In the genomic region with DNA sequence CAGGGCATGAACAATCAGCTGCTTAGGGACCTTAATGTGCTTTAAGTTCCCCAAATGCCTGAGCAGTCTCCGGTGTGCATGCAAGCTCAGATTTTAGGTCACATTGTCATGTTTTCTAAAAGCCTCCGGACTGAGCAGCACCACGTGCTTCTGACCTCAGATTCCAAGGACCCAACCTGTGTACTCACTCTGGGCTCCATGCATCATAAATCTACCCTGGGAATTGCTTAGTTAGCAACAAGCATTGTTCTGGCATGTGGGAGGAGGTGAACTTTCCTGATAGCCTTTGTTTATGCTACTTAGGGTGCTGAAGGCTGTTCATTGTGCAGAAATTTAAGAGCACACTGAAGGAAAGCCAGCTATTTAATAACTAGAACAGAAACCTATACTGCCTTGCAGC, we compare ENCODE assay signal across 23 mouse cellular contexts.
DNase-seq lines count a peak whose midpoint lies in the region; ATAC-seq and TF ChIP-seq lines count a peak whose summit lies in the region.
"Had no signal": no experiment of that assay in that cellular context is flagged by ENCODE, and none has a peak within 500 bp of the region (broad histone marks: within the 10 kb centered on the region; RNA-seq: fewer than 3 reads in every experiment).

No protein-coding gene starts in this region.

- in situ Hi-C loops in ES-E14 (cut with MboI; ENCODE audit: low sequenced_read_pairs in 2 of 2, unreplicated experiment in 2 of 2) = no loop called here

- H3K36me3 ChIP-seq in embryonic facial prominence, embryonic 14.5 days (ENCODE audit: control insufficient read depth, insufficient read depth, low read length) = no peaks in the 10 kb centered on the region
- no peaks in the 10 kb centered on the region for H3K36me3 ChIP-seq in embryonic facial prominence, embryonic 10.5 days (replicated peaks)
- H3K36me3 ChIP-seq in kidney, embryonic 15.5 days = no peaks in the 10 kb centered on the region
- H3K36me3 ChIP-seq in ES-E14 (ENCODE audit: control insufficient read depth, insufficient read depth, low read length, poor library complexity, severe bottlenecking) = no peaks in the 10 kb centered on the region
- H3K36me3 ChIP-seq: embryonic facial prominence, embryonic 13.5 days; hindbrain, embryonic 15.5 days; intestine, embryonic 15.5 days; neural tube, embryonic 12.5 days had no signal

- WGBS in embryonic facial prominence, embryonic 14.5 days = 11% methylated on average over 3 of the region's 3 CpGs
- 34% methylated on average over 3 of the region's 3 CpGs for WGBS in embryonic facial prominence, embryonic 10.5 days
- WGBS in kidney, embryonic 15.5 days = 4% methylated on average over 3 of the region's 3 CpGs
- 35% methylated on average over 3 of the region's 3 CpGs for WGBS in lung, adult 2 months

- H3K4me3 ChIP-seq in embryonic facial prominence, embryonic 14.5 days (ENCODE audit: low read depth, low read length) = no peak overlapping the region
- no peak overlapping the region for H3K4me3 ChIP-seq in embryonic facial prominence, embryonic 10.5 days
- H3K4me3 ChIP-seq in kidney, embryonic 15.5 days (replicated peaks) = no peak overlapping the region
- H3K4me3 ChIP-seq in ES-E14 (ENCODE audit: insufficient read depth in 1 of 2, low read depth in 1 of 2, low read length in 2 of 2, poor library complexity in 1 of 2, severe bottlenecking in 1 of 2) = no peak overlapping the region
- no peak overlapping the region for H3K4me3 ChIP-seq in lung, adult 2 months (replicated peaks; ENCODE audit: extremely low read depth, low read depth, low read length)
- H3K4me3 ChIP-seq: embryonic facial prominence, embryonic 13.5 days; forebrain, embryonic 15.5 days; heart, adult 2 months; heart, embryonic 13.5 days; hindbrain, embryonic 15.5 days; intestine, embryonic 15.5 days; neural tube, embryonic 12.5 days had no signal

- no peak overlapping the region for H3K9ac ChIP-seq in embryonic facial prominence, embryonic 14.5 days (ENCODE audit: low read depth, low read length)
- no peak overlapping the region for H3K9ac ChIP-seq in kidney, embryonic 15.5 days
- H3K9ac ChIP-seq in ES-E14 (ENCODE audit: insufficient read depth, low read depth, low read length, poor library complexity, severe bottlenecking) = no peak overlapping the region
- H3K9ac ChIP-seq: embryonic facial prominence, embryonic 13.5 days; forebrain, embryonic 15.5 days; heart, embryonic 13.5 days; hindbrain, embryonic 15.5 days; intestine, embryonic 15.5 days; neural tube, embryonic 12.5 days had no signal

- no peak for TF ChIP-seq CTCF in lung, adult 2 months (IDR thresholded peaks at IDR 0.05; ENCODE audit: insufficient read depth, low read length)

- peak; percentile 47; the same call in 1 of the 2 replicates for ATAC-seq in embryonic facial prominence, embryonic 14.5 days (ENCODE audit: low read depth)
- ATAC-seq in kidney, embryonic 15.5 days (replicated peaks; ENCODE audit: low FRiP score) = peak; percentile 91
- ATAC-seq in frontal cortex, adult (ENCODE audit: low TSS enrichment) = no peak
- ATAC-seq: forebrain, embryonic 15.5 days; intestine, embryonic 15.5 days; lung, postnatal 0 days had no signal

- no peaks in the 10 kb centered on the region for H3K4me1 ChIP-seq in embryonic facial prominence, embryonic 14.5 days (ENCODE audit: control insufficient read depth, insufficient read depth, low read length)
- H3K4me1 ChIP-seq in embryonic facial prominence, embryonic 10.5 days = peaks cover 7% of the 10 kb centered on the region
- peaks cover 8% of the 10 kb centered on the region for H3K4me1 ChIP-seq in kidney, embryonic 15.5 days
- no peaks in the 10 kb centered on the region for H3K4me1 ChIP-seq in ES-E14 (ENCODE audit: control insufficient read depth in 2 of 2, insufficient read depth in 2 of 2, low read length in 2 of 2, poor library complexity in 1 of 2)
- no peaks in the 10 kb centered on the region for H3K4me1 ChIP-seq in lung, adult 2 months (ENCODE audit: control insufficient read depth, insufficient read depth, low read length)
- H3K4me1 ChIP-seq: embryonic facial prominence, embryonic 13.5 days; forebrain, embryonic 15.5 days; heart, embryonic 13.5 days; hindbrain, embryonic 15.5 days; intestine, embryonic 15.5 days had no signal

- no peak overlapping the region for H3K27ac ChIP-seq in embryonic facial prominence, embryonic 14.5 days (replicated peaks; ENCODE audit: low read depth, low read length)
- no peak overlapping the region for H3K27ac ChIP-seq in embryonic facial prominence, embryonic 10.5 days (replicated peaks)
- H3K27ac ChIP-seq in kidney, embryonic 15.5 days = peak overlapping the region; percentile 41; the same call in 1 of the 2 replicates
- no peak overlapping the region for H3K27ac ChIP-seq in ES-E14 (ENCODE audit: insufficient read depth, low read depth, low read length, poor library complexity, severe bottlenecking)
- H3K27ac ChIP-seq: embryonic facial prominence, embryonic 13.5 days; forebrain, embryonic 15.5 days; heart, adult 2 months; heart, embryonic 13.5 days; hindbrain, embryonic 15.5 days; intestine, embryonic 15.5 days; neural tube, embryonic 12.5 days had no signal

- no peak overlapping the region for H3K4me2 ChIP-seq in embryonic facial prominence, embryonic 14.5 days (ENCODE audit: low read depth, low read length)
- no peak overlapping the region for H3K4me2 ChIP-seq in kidney, embryonic 15.5 days
- H3K4me2 ChIP-seq: embryonic facial prominence, embryonic 13.5 days; forebrain, embryonic 15.5 days; heart, embryonic 13.5 days; hindbrain, embryonic 15.5 days; intestine, embryonic 15.5 days; neural tube, embryonic 12.5 days had no signal

- no peaks in the 10 kb centered on the region for H3K9me3 ChIP-seq in embryonic facial prominence, embryonic 14.5 days (ENCODE audit: control insufficient read depth, low read length)
- no peaks in the 10 kb centered on the region for H3K9me3 ChIP-seq in embryonic facial prominence, embryonic 10.5 days
- no peaks in the 10 kb centered on the region for H3K9me3 ChIP-seq in kidney, embryonic 15.5 days (replicated peaks)
- no peaks in the 10 kb centered on the region for H3K9me3 ChIP-seq in ES-E14 (ENCODE audit: control insufficient read depth, insufficient read depth, low read depth, low read length)
- H3K9me3 ChIP-seq: embryonic facial prominence, embryonic 13.5 days; forebrain, embryonic 15.5 days; heart, embryonic 13.5 days; hindbrain, embryonic 15.5 days; intestine, embryonic 15.5 days; neural tube, embryonic 12.5 days had no signal

- peak; percentile 23 for DNase-seq in embryonic facial prominence, embryonic 14.5 days (ENCODE audit: low spot score)
- DNase-seq in embryonic facial prominence, embryonic 10.5 days (ENCODE audit: low spot score) = no peak
- no peak for DNase-seq in kidney, adult 9 months
- DNase-seq in ES-E14 (ENCODE audit: low read depth, low spot score) = no peak
- peak; percentile 33 for DNase-seq in embryo, embryonic 11 days
- no peak for DNase-seq in lung, adult 2 months
- DNase-seq: adrenal gland, postnatal 25 days; cerebellum, adult 9-10 months; gastrocnemius, postnatal 25 days; heart, adult 2 months; heart, postnatal 14 days; midbrain, embryonic 14.5 days; right cerebral cortex, postnatal 4 days; thymus, postnatal 14 days had no signal

- no peak for TF ChIP-seq POLR2A in lung, adult 2 months (IDR thresholded peaks at IDR 0.05; ENCODE audit: borderline replicate concordance, extremely low read depth, low read depth, low read length)

- no peaks in the 10 kb centered on the region for H3K27me3 ChIP-seq in embryonic facial prominence, embryonic 14.5 days (replicated peaks; ENCODE audit: control insufficient read depth, insufficient read depth, low read length)
- H3K27me3 ChIP-seq in embryonic facial prominence, embryonic 10.5 days (replicated peaks; ENCODE audit: low read depth, poor library complexity, severe bottlenecking) = no peaks in the 10 kb centered on the region
- no peaks in the 10 kb centered on the region for H3K27me3 ChIP-seq in kidney, embryonic 15.5 days
- H3K27me3 ChIP-seq: embryonic facial prominence, embryonic 13.5 days; forebrain, embryonic 15.5 days; heart, embryonic 13.5 days; hindbrain, embryonic 15.5 days; intestine, embryonic 15.5 days; neural tube, embryonic 12.5 days had no signal

TF ChIP-seq in ES-E14, 5 proteins besides CTCF, POLR2A, EP300 and RAD21:
- 0 out of 2 replicates have a peak, but pooled peaks have one; percentile 14 for TF ChIP-seq MAFK (IDR thresholded peaks at IDR 0.05; ENCODE audit: insufficient read depth, low read depth, low read length)
- no peak for TF ChIP-seq HCFC1 (IDR thresholded peaks at IDR 0.05; ENCODE audit: borderline replicate concordance, insufficient read depth, low read length)
TF ChIP-seq in ES-E14: peak in this region for 1.

Comparison
In these comparisons a context has a peak if more than half of its experiments do, and no peak if none do; other contexts are left out.
1. DNase-seq: peak in embryonic facial prominence, embryonic 14.5 days (single experiment) and embryo, embryonic 11 days (single experiment); none in embryonic facial prominence, embryonic 10.5 days (single experiment), kidney, adult 9 months (single experiment), ES-E14 (single experiment) and lung, adult 2 months (single experiment).